Mouse (Mus musculus): ENCODE measurements around the gene Zp2. TPM values are rescaled to one million over a fixed set of nuclear protein-coding genes. Genes with fewer than 3 reads are reported as not detected.

The Zp2 gene
- polyA plus RNA-seq, 1 experiment from 2014 or later = not detected

DNA sequence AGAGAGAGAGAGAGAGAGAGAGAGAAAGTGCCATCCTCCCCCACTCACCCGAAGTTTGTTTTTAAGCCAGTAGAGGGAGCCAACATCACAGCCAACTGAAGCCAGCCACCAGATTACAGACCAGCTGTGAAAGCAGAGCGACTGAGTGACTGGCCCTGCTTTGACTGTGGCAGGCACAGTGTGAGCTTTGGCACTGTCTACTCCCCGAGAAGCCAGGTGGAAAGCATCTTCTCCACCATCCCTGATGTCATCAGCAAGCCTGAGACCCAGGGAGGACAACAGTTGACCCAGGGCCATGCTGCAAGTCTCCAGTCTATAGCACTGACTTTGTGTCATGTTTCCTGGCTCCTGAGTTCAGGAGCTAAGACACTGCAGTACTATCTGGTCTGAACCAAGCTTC is 20.2 kb downstream of the Zp2 start:
- Histone ChIP-seq H3K4me3 (ENCODE audit: low read depth, low read length) (no peak overlapping the region), H3K9me3 (ENCODE audit: low read length) (no peaks in the 10 kb centered on the region), H3K27ac (ENCODE audit: low read length) (peak overlapping the region; percentile 76; the same call in 1 of the 2 replicates), H3K27me3 (replicated peaks; ENCODE audit: insufficient read depth, low read length) (no peaks in the 10 kb centered on the region), H3K4me2 (replicated peaks; ENCODE audit: low read depth, low read length) (no peak overlapping the region), H3K36me3 (ENCODE audit: insufficient read depth, low read length) (no peaks in the 10 kb centered on the region), H3K4me1 (ENCODE audit: insufficient read depth, low read depth, low read length) (peaks cover 12% of the 10 kb centered on the region; the same call in 1 of the 2 replicates), H3K9ac (replicated peaks; ENCODE audit: low read depth) (no peak overlapping the region)
- ATAC-seq (peak; percentile 87), DNase-seq (ENCODE audit: low spot score) (peak; percentile 92)
- WGBS = 2% methylated on average over 3 of the region's 3 CpGs
- TF ChIP-seq CTCF (IDR thresholded peaks at IDR 0.05) (peak; percentile 92), EP300 (IDR thresholded peaks at IDR 0.05) (peak; percentile 49; the same call in 1 of the 2 replicates)

DNA sequence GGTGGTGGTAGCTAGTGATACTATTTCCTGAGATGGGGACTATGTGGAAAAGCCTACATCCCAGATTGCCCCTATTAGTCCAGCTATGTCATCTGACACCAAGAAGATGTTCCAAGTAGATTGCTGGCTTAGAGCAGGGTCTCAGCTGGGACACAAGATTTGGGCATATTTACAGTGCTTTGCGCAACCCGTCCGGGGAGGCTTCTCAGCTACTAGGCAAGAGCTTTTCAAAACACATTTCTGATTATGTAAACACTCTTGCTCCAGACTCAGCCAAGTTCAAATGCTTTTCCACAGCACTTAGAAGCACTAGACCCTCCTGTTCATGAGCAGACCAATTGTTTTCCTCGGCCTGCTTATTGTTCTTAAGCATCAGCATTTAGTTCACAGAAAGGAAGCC is 21.3 kb downstream of the Zp2 start:
- H3K9ac ChIP-seq (replicated peaks; ENCODE audit: low read depth) = no peak overlapping the region
- peak overlapping the region; percentile 76 for H3K27ac ChIP-seq (ENCODE audit: low read length)
- H3K4me2 ChIP-seq (replicated peaks; ENCODE audit: low read depth, low read length) = no peak overlapping the region
- peak; percentile 82 for TF ChIP-seq EP300 (IDR thresholded peaks at IDR 0.05)
- no peak for TF ChIP-seq CTCF (IDR thresholded peaks at IDR 0.05)
- WGBS = 5% methylated on average over 4 of the region's 4 CpGs
- no peaks in the 10 kb centered on the region for H3K9me3 ChIP-seq (ENCODE audit: low read length)
- H3K36me3 ChIP-seq (ENCODE audit: insufficient read depth, low read length) = 0 out of 2 replicates have a peak, but pooled peaks cover 5% of the 10 kb centered on the region
- H3K27me3 ChIP-seq (replicated peaks; ENCODE audit: insufficient read depth, low read length) = no peaks in the 10 kb centered on the region
- H3K4me1 ChIP-seq (ENCODE audit: insufficient read depth, low read depth, low read length) = peaks cover 12% of the 10 kb centered on the region; the same call in 1 of the 2 replicates
- ATAC-seq = peak; percentile 84
- no peak overlapping the region for H3K4me3 ChIP-seq (ENCODE audit: low read depth, low read length)
- peak; percentile 95 for DNase-seq (ENCODE audit: low spot score)

DNA sequence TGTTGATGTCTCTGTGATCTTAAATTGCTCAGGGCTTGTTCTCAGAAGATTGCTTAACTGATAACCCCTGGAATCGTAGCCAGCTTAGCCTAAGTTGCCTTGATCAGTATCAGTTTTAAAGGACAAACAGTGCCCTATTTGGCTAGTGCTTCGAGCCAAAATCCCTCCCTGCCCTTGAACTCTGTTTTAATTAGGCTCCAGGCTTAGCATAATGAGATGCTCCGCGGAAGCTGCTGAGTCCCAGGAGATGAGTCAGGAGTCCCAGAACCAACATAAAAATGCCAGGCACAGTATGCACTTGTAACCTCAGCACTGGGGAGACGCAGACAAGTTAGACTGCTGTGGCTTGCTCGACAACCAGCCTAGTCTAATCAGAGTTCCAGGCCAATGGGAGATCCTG is 27.6 kb downstream of the Zp2 start:
- TF ChIP-seq EP300 (IDR thresholded peaks at IDR 0.05) (no peak), CTCF (IDR thresholded peaks at IDR 0.05) (no peak)
- Histone ChIP-seq H3K9me3 (ENCODE audit: low read length) (no peaks in the 10 kb centered on the region), H3K27ac (ENCODE audit: low read length) (no peak overlapping the region), H3K9ac (replicated peaks; ENCODE audit: low read depth) (no peak overlapping the region), H3K4me2 (replicated peaks; ENCODE audit: low read depth, low read length) (no peak overlapping the region), H3K36me3 (ENCODE audit: insufficient read depth, low read length) (peaks cover 12% of the 10 kb centered on the region), H3K4me1 (ENCODE audit: insufficient read depth, low read depth, low read length) (no peaks in the 10 kb centered on the region), H3K27me3 (replicated peaks; ENCODE audit: insufficient read depth, low read length) (no peaks in the 10 kb centered on the region), H3K4me3 (ENCODE audit: low read depth, low read length) (no peak overlapping the region)
- 59% methylated on average over 6 of the region's 6 CpGs for WGBS
- no peak for ATAC-seq
- no peak for DNase-seq (ENCODE audit: low spot score)

DNA sequence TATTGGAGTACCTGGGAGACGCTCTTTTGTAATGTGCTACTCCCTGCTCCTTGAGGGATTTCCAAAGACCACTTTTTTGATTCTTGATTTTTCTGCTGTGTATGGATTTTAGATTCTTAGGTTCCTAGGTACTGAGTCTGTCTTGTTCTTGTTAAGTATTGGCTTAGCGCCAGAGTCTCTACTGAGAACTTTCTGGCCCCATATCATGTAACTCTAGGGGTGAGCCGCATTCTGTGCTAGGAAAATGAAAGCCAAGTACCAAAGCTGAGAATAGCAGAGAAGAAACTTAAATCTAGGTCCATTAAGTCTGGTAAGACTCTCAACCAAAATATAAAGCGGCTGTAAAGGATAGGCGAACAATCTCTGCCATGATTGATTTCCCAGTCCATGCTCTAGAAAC is 28.1 kb downstream of the Zp2 start:
- Histone ChIP-seq H3K4me2 (replicated peaks; ENCODE audit: low read depth, low read length) (no peak overlapping the region), H3K4me1 (ENCODE audit: insufficient read depth, low read depth, low read length) (no peaks in the 10 kb centered on the region), H3K9me3 (ENCODE audit: low read length) (no peaks in the 10 kb centered on the region), H3K27ac (ENCODE audit: low read length) (no peak overlapping the region), H3K9ac (replicated peaks; ENCODE audit: low read depth) (no peak overlapping the region), H3K27me3 (replicated peaks; ENCODE audit: insufficient read depth, low read length) (no peaks in the 10 kb centered on the region), H3K4me3 (ENCODE audit: low read depth, low read length) (no peak overlapping the region), H3K36me3 (ENCODE audit: insufficient read depth, low read length) (peaks cover 12% of the 10 kb centered on the region)
- no peak for DNase-seq (ENCODE audit: low spot score)
- TF ChIP-seq CTCF (IDR thresholded peaks at IDR 0.05) (no peak), EP300 (IDR thresholded peaks at IDR 0.05) (no peak)
- ATAC-seq = no peak
- 79% methylated on average over 5 of the region's 5 CpGs for WGBS

DNA sequence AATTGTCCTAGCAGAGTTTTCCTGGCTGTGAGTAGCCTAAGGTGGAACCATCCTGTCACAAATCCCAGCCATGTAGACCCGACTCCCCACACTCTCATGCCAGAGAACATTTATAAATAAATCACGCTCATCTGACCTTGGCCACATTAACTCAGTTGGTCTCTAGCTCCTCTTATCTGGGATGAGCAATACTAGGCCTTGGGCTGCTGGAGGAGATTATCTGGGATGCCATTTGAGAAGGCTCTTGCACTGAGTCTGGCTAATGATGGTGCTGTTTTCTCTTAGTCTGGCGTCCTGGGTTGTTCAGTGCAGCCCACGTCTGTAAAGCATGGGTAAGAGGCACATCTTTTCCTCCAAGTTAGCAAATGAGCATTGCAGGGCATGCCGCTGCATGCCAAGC is 35.4 kb downstream of the Zp2 start:
- ATAC-seq (no peak), DNase-seq (ENCODE audit: low spot score) (no peak)
- H3K36me3 ChIP-seq (ENCODE audit: insufficient read depth, low read length) = no peaks in the 10 kb centered on the region; the same call in 1 of the 2 replicates
- no peak overlapping the region for H3K27ac ChIP-seq (ENCODE audit: low read length)
- H3K9me3 ChIP-seq (ENCODE audit: low read length) = no peaks in the 10 kb centered on the region
- H3K9ac ChIP-seq (replicated peaks; ENCODE audit: low read depth) = no peak overlapping the region
- H3K4me1 ChIP-seq (ENCODE audit: insufficient read depth, low read depth, low read length) = no peaks in the 10 kb centered on the region
- H3K4me2 ChIP-seq (replicated peaks; ENCODE audit: low read depth, low read length) = no peak overlapping the region
- H3K27me3 ChIP-seq (replicated peaks; ENCODE audit: insufficient read depth, low read length) = no peaks in the 10 kb centered on the region
- 80% methylated on average over 5 of the region's 5 CpGs for WGBS
- H3K4me3 ChIP-seq (ENCODE audit: low read depth, low read length) = no peak overlapping the region
- TF ChIP-seq CTCF (IDR thresholded peaks at IDR 0.05) (no peak), EP300 (IDR thresholded peaks at IDR 0.05) (no peak)

DNA sequence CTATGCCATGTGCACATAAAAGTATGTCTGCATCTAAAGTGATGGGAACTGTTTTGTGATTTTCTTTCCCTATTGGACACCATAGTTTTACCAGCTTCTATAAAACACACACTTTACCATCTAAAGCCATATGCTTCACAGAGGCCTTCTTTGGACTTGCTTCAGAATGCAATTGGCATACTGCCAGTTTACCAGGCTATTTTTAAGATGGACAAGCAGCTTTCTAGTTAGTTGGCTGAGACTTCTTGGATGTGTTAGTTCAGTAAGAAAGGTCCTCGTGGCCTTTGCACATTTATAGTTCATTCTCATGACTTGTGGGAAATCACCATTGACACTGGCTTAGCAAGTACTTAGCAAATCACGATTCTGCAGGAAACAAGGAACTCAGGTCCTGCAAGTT is 38.7 kb downstream of the Zp2 start:
- Histone ChIP-seq H3K9me3 (ENCODE audit: low read length) (no peaks in the 10 kb centered on the region), H3K27me3 (replicated peaks; ENCODE audit: insufficient read depth, low read length) (no peaks in the 10 kb centered on the region), H3K4me1 (ENCODE audit: insufficient read depth, low read depth, low read length) (peaks cover 5% of the 10 kb centered on the region; the same call in 1 of the 2 replicates), H3K27ac (ENCODE audit: low read length) (no peak overlapping the region), H3K4me2 (replicated peaks; ENCODE audit: low read depth, low read length) (no peak overlapping the region), H3K9ac (replicated peaks; ENCODE audit: low read depth) (no peak overlapping the region), H3K4me3 (ENCODE audit: low read depth, low read length) (no peak overlapping the region), H3K36me3 (ENCODE audit: insufficient read depth, low read length) (no peaks in the 10 kb centered on the region; the same call in 1 of the 2 replicates)
- TF ChIP-seq EP300 (IDR thresholded peaks at IDR 0.05) (no peak), CTCF (IDR thresholded peaks at IDR 0.05) (no peak)
- WGBS = 29% methylated on average over 2 of the region's 2 CpGs
- DNase-seq (ENCODE audit: low spot score) (peak; percentile 25), ATAC-seq (no peak)

DNA sequence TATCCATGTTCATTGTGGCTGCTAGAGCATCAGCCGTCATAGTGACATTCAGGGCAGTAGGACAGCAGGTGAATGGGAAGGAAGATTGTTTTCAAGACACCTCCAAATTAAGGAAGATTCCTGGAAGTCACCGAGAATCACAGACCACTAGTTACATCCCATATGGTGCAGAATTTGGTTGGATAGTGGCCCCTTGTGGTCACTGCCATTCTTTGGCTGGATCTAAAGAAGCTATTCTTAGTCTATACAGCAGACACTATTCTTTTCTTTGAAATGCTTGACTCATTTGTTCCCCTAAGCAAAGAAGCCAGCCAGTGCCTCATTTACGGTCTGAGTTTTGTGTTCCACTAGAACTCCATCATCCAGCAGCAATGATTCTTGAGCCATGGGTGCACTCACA is 40.1 kb downstream of the Zp2 start:
- H3K9ac ChIP-seq (replicated peaks; ENCODE audit: low read depth) = no peak overlapping the region
- H3K27ac ChIP-seq (ENCODE audit: low read length) = no peak overlapping the region
- no peaks in the 10 kb centered on the region; the same call in 1 of the 2 replicates for H3K36me3 ChIP-seq (ENCODE audit: insufficient read depth, low read length)
- no peak overlapping the region for H3K4me2 ChIP-seq (replicated peaks; ENCODE audit: low read depth, low read length)
- no peaks in the 10 kb centered on the region for H3K9me3 ChIP-seq (ENCODE audit: low read length)
- TF ChIP-seq CTCF (IDR thresholded peaks at IDR 0.05) (peak; percentile 50), EP300 (IDR thresholded peaks at IDR 0.05) (no peak)
- 68% methylated on average over 3 of the region's 3 CpGs for WGBS
- H3K27me3 ChIP-seq (replicated peaks; ENCODE audit: insufficient read depth, low read length) = no peaks in the 10 kb centered on the region
- peak; percentile 16 for DNase-seq (ENCODE audit: low spot score)
- ATAC-seq = no peak
- H3K4me3 ChIP-seq (ENCODE audit: low read depth, low read length) = no peak overlapping the region
- H3K4me1 ChIP-seq (ENCODE audit: insufficient read depth, low read depth, low read length) = peaks cover 5% of the 10 kb centered on the region; the same call in 1 of the 2 replicates
